Mouse (Mus musculus) stomach, embryonic 14.5 days (tissue): Measurements from ENCODE around the gene Ifi27l2a. TPM values are rescaled to one million over a fixed set of nuclear protein-coding genes. Genes with fewer than 3 reads are reported as not detected.

Source experiments
- ATAC-seq: fragments of 200-750 bp; cut with Nextera tagmentation; 2 replicates; pipeline ENCODE4 v1.8.0; 2017; ENCODE audit warnings: low read depth, moderate TSS enrichment; ENCODE audit not compliant: insufficient number of reproducible peaks, insufficient read depth, low FRiP score
- H3K27ac ChIP-seq: fragments of 300-500 bp; sonication (generic); 2 replicates; pipeline ENCODE4 v1.5.1; 2014; ENCODE audit warnings: mild to moderate bottlenecking, low read length, moderate library complexity, mixed read lengths
- H3K27me3 ChIP-seq: fragments of 300-500 bp; sonication (generic); 2 replicates; pipeline ENCODE4 v1.6.1; 2014; ENCODE audit warnings: low read length, control low read depth, mixed read lengths; ENCODE audit not compliant: control insufficient read depth, insufficient read depth
- H3K36me3 ChIP-seq: fragments of 300-500 bp; sonication (generic); 2 replicates; pipeline ENCODE4 v1.6.1; 2014; ENCODE audit warnings: mild to moderate bottlenecking, control low read depth, low read length, moderate library complexity, mixed read lengths; ENCODE audit not compliant: control insufficient read depth, insufficient read depth
- H3K4me1 ChIP-seq: fragments of 300-500 bp; sonication (generic); 2 replicates; pipeline ENCODE4 v1.6.1; 2014; ENCODE audit warnings: low read length, control low read depth, mixed read lengths; ENCODE audit not compliant: control insufficient read depth, insufficient read depth
- H3K4me2 ChIP-seq: fragments of 300-500 bp; sonication (generic); replicated peaks from 2 replicates; pipeline ENCODE4 v1.6.1; 2014; ENCODE audit warnings: low read depth, low read length, control low read depth
- H3K4me3 ChIP-seq: fragments of 300-500 bp; sonication (generic); 2 replicates; pipeline ENCODE4 v1.5.1; 2014; ENCODE audit warnings: low read depth, low read length, control low read depth
- H3K9ac ChIP-seq: fragments of 300-500 bp; sonication (generic); replicated peaks from 2 replicates; pipeline ENCODE4 v1.6.1; 2014; ENCODE audit warnings: low read depth, mild to moderate bottlenecking, control low read depth, low read length, moderate library complexity, mixed read lengths
- H3K9me3 ChIP-seq: fragments of 300-500 bp; sonication (generic); 2 replicates; pipeline ENCODE4 v1.6.1; 2016; ENCODE audit warnings: low read depth, low read length, control low read depth; ENCODE audit not compliant: control insufficient read depth
- WGBS: fragments of 180-500 bp; shearing (Covaris S2); extraction: QIAGEN DNeasy Blood & Tissue Kit; methylation state at CpG from one replicate; pipeline ENCODE4 v1.1.7; 2014; 5-methylcytosine and 5-hydroxymethylcytosine counted together
- polyA plus RNA-seq: library from polyadenylated mRNA; unstranded; fragments of >200 nt; fragmentation: Nextera tagmentation; extraction: Ambion mirVana; gene quantifications from 2 replicates; pipeline ENCODE4 v1.2.1, GENCODE M21; 2014

Gene Ifi27l2a
- polyA plus RNA-seq, 1 experiment from 2014 or later: 17.1 TPM

DNA sequence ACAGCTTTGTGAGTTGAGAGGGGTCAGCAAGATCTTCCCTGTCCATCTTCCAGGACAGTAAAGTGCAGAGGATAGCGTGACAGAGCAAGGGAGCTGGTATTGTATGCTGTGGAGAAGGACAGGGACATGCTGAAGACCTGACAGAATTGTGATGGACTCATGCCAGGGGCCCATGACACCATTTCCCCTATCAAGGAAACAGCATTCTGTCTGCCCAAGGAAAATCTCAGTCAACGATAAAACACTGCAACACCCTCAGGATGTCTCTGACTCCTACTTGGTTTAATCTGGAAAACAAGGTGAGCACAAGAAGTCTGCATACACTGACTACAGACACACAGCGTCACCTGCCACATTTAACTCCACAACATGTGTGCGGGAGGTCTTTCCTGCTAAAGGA lies 35.8 kb downstream of the Ifi27l2a start, which contains the start of gene 9330161L09Rik:
TSS of gene 9330161L09Rik (minus strand) at position 101 of the 400 bp plus-strand sequence.
- peaks cover 64% of the 10 kb centered on the region for H3K36me3 ChIP-seq
- WGBS: 95% methylated on average over 4 of the region's 4 CpGs
- no peak for ATAC-seq

DNA sequence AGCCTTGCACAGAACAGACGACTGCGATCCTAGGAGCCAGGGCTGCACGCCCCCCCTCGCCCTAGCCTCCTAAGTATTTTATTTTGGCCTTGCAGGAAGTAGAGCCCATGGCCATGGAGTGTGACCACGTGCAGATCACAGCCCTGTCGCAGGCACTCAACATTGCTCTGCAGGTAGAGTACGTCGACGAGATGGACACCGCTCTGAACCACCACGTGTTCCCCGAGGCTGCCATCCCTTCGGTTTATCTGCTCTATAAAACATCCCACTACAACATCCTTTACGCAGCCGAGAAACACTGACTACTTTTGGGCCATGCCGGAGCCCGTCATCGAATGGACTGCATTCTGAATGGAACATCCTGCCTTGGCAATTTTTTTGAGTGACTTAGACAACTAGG lies 39.3 kb downstream of the Ifi27l2a start:
- Histone ChIP-seq H3K9ac (no peak overlapping the region), H3K27me3 (no peaks in the 10 kb centered on the region), H3K4me3 (no peak overlapping the region), H3K4me1 (no peaks in the 10 kb centered on the region), H3K36me3 (peaks cover 38% of the 10 kb centered on the region), H3K4me2 (no peak overlapping the region), H3K9me3 (no peaks in the 10 kb centered on the region), H3K27ac (no peak overlapping the region)
- ATAC-seq: no peak
- WGBS: 89% methylated on average over 18 of the region's 18 CpGs

More for the DNA sequence above, 35.8 kb downstream of the Ifi27l2a start, which contains the start of gene 9330161L09Rik:
- no peaks in the 10 kb centered on the region for H3K9me3 ChIP-seq
- H3K4me1 ChIP-seq: no peaks in the 10 kb centered on the region
- no peaks in the 10 kb centered on the region for H3K27me3 ChIP-seq
- H3K27ac ChIP-seq: no peak within 1 kb of the TSS
- no peak within 1 kb of the TSS for H3K4me3 ChIP-seq
- H3K9ac ChIP-seq: no peak within 1 kb of the TSS
- H3K4me2 ChIP-seq: no peak within 1 kb of the TSS

DNA sequence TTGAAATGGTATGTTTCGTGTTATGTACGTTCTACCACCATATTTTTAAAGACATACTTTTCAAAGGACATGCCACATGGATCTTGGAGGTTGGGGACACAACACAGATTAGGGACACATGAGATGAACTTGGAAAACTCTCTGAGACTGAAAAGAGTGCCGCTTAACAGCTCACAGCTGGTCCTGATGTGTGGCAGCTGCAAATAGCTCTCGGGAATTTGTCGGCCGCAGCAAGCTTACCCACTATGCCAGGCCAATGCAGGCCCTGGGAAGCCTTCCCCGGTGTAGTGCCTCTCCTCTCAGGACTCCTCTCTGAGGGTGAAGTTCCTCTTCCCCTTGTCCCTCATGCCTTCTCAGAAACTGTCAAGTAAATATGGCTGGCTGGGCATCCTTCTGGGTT lies 46.7 kb downstream of the Ifi27l2a start:
- Histone ChIP-seq H3K9me3 (no peaks in the 10 kb centered on the region), H3K27ac (no peak overlapping the region), H3K4me3 (no peak overlapping the region), H3K36me3 (no peaks in the 10 kb centered on the region; the same call in 1 of the 2 replicates), H3K4me2 (no peak overlapping the region), H3K9ac (no peak overlapping the region), H3K4me1 (no peaks in the 10 kb centered on the region), H3K27me3 (no peaks in the 10 kb centered on the region)
- 65% methylated on average over 7 of the region's 7 CpGs for WGBS
- no peak for ATAC-seq

DNA sequence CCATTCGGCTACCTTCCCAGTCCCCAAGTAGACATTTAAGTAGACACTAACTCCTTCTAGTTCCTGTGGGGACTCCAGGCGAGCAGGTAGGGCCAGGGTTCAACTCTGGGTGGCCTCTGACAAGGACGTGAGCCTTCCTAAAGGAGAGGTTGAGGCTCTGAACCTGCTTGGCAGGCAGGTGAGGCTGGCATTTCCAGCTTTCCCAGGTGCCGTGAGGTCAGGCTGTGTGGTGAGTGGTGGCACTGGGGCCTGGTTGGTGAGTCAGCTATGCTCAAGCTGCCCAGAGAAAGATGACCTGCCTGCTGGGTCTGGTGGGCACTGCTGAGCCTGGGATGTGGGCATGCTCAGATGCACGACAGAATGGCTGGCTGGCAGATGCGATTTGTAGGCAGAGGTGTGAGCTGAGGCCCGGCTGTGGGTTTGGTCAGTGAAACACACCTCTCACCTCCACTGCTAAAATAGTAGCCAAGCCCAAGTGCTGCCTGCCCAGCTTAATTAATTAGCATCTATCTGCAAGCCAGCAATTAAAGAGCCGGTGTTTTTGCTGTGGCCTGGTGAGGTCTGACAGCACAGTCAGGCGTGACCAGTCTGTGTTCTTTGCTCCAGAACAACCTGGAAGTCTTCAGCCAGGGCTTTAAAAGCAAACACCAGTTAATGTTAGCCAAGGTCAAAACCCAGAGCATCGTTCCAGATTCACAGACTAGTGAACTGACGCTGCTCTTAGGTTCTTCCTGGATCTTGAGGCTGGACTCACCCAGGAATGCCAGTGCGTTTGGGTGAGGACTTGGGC lies 47.8 kb downstream of the Ifi27l2a start:
- no peak overlapping the region for H3K27ac ChIP-seq
- 62% methylated on average over 12 of the region's 12 CpGs for WGBS

GRCm38 (mm10) chr12:103393528-103393927 lies 50.0 kb downstream of the Ifi27l2a start:
- WGBS: 25% methylated on average over 6 of the region's 6 CpGs
- no peaks in the 10 kb centered on the region for H3K4me1 ChIP-seq
- peak; percentile 54; the same call in 1 of the 2 replicates for ATAC-seq

More for the DNA sequence above, 47.8 kb downstream of the Ifi27l2a start:
- no peak overlapping the region for H3K9ac ChIP-seq
- H3K4me3 ChIP-seq: no peak overlapping the region
- ATAC-seq: no peak
- no peaks in the 10 kb centered on the region for H3K27me3 ChIP-seq
- no peaks in the 10 kb centered on the region for H3K9me3 ChIP-seq
- no peak overlapping the region for H3K4me2 ChIP-seq
- H3K36me3 ChIP-seq: no peaks in the 10 kb centered on the region; the same call in 1 of the 2 replicates
- no peaks in the 10 kb centered on the region for H3K4me1 ChIP-seq

More at GRCm38 (mm10) chr12:103393528-103393927, 50.0 kb downstream of the Ifi27l2a start:
- Histone ChIP-seq H3K9ac (no peak overlapping the region), H3K36me3 (no peaks in the 10 kb centered on the region), H3K27me3 (no peaks in the 10 kb centered on the region), H3K4me2 (no peak overlapping the region), H3K4me3 (no peak overlapping the region), H3K27ac (no peak overlapping the region), H3K9me3 (no peaks in the 10 kb centered on the region)

Other genes starting within 250 kb of the Ifi27l2a start
- 3.4 and 3.5 TPM in 2 replicates for gene Prima1, start 201.5 kb downstream of the Ifi27l2a start, polyA plus RNA-seq
- gene Fam181a, start 132.7 kb downstream of the Ifi27l2a start, polyA plus RNA-seq: not detected in 2 replicates
- 22.0 and 22.3 TPM in 2 replicates for gene Asb2, start 87.7 kb downstream of the Ifi27l2a start, polyA plus RNA-seq
- gene Otub2, start 55.0 kb downstream of the Ifi27l2a start, polyA plus RNA-seq: 6.5 and 7.2 TPM in 2 replicates
- 0.25 and 0.87 TPM in 2 replicates for gene 9330161L09Rik, start 35.9 kb downstream of the Ifi27l2a start, polyA plus RNA-seq
- gene Ddx24, start 17.9 kb downstream of the Ifi27l2a start, polyA plus RNA-seq: 89.4 and 91.4 TPM in 2 replicates
- gene Ifi27, start 9.5 kb downstream of the Ifi27l2a start, polyA plus RNA-seq: 46.6 and 55.7 TPM in 2 replicates
- gene Ifi27l2b, start 13.5 kb upstream of the Ifi27l2a start, polyA plus RNA-seq: 1.3 and 2.0 TPM in 2 replicates
- 1.9 TPM in 2 replicates for gene Ppp4r4, start 88.6 kb upstream of the Ifi27l2a start, polyA plus RNA-seq
- gene Serpina10, start 187.8 kb upstream of the Ifi27l2a start, polyA plus RNA-seq: 0.12 and 0.18 TPM in 2 replicates
- 2.0 and 35.1 TPM in 2 replicates for gene Serpina6, start 213.5 kb upstream of the Ifi27l2a start, polyA plus RNA-seq
- gene Serpina16, start 232.5 kb upstream of the Ifi27l2a start, polyA plus RNA-seq: not detected in 2 replicates